Mouse (Mus musculus): ENCODE results near the gene Pgap2. TPM values are rescaled to one million over a fixed set of nuclear protein-coding genes. Genes with fewer than 3 reads are reported as not detected.

Pgap2 gene
- polyA plus RNA-seq, 1 experiment from 2014 or later = 59.2 TPM

DNA sequence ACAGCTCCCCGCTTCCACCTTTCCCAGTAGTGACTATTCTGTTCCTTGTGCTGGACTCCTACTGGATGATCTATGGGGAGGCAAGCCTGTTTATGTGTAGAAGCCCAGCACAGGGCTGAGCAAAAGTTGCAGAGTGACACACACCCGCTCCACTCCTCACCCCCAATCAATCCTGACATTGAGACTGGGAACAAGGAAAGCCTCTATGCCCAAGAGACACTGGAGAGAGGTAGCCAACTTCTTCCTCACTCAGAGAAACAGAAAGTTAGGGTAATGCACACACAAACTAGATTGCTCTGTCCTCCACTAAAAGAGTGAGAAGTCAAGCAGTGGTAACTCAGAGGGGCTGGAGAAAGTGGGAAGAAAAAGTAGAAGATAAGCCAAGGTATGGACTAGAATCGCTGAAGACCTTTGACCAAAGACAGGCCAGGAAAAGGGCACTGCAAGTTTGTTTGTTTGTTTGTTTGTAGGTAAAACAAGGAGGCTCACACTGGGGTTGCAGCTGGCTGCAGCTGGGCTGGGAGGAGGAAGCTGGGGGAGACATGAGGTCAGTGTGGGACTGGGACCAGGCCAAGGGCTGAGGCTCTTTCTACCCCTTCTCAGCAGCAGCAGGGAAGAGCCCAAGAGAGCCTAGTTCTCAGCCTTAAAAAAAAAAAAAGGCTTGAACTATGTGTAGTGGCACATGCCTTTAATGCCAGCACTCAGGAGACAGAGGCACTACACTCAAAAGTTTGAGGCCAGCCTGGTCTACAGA lies 35.0 kb downstream of the Pgap2 start:
- ATAC-seq (replicated peaks) = no peak

DNA sequence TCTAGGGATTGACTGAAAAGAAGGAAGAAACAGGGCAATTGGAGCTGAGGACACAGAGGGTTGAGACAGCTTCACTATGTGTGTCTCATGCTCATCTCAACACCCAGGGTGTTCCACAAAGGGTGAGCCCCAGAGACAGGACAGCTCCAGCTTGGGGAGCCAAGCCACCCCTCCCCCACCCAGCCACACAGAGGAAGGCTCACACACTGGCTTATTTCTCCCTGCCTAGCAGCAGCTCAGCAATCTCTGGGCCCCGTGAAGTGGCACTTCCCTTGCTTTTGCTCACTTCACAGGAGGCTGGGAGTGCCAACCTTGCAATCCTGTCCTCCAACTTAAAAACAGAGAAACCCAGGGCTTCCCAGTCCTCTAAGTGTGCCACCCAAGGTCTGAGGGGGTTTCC lies 35.8 kb downstream of the Pgap2 start:
- no peaks in the 10 kb centered on the region for H3K36me3 ChIP-seq (replicated peaks)
- ATAC-seq (replicated peaks) = no peak
- H3K4me1 ChIP-seq = peaks cover 13% of the 10 kb centered on the region; the same call in 1 of the 2 replicates
- H3K4me2 ChIP-seq = no peak overlapping the region
- WGBS = 0% methylated on average over 1 of the region's 1 CpGs
- no peak overlapping the region for H3K4me3 ChIP-seq
- H3K9me3 ChIP-seq = no peaks in the 10 kb centered on the region
- no peak overlapping the region for H3K9ac ChIP-seq
- H3K27ac ChIP-seq = no peak overlapping the region
- H3K27me3 ChIP-seq (replicated peaks) = no peaks in the 10 kb centered on the region

More for the DNA sequence above, 35.0 kb downstream of the Pgap2 start:
- no peaks in the 10 kb centered on the region for H3K27me3 ChIP-seq (replicated peaks)
- H3K36me3 ChIP-seq (replicated peaks) = no peaks in the 10 kb centered on the region
- H3K9ac ChIP-seq = no peak overlapping the region
- no peak overlapping the region for H3K4me3 ChIP-seq
- WGBS = 93% methylated on average over 3 of the region's 3 CpGs
- H3K27ac ChIP-seq = no peak overlapping the region
- no peaks in the 10 kb centered on the region for H3K9me3 ChIP-seq
- H3K4me1 ChIP-seq = peaks cover 13% of the 10 kb centered on the region; the same call in 1 of the 2 replicates
- H3K4me2 ChIP-seq = no peak overlapping the region

DNA sequence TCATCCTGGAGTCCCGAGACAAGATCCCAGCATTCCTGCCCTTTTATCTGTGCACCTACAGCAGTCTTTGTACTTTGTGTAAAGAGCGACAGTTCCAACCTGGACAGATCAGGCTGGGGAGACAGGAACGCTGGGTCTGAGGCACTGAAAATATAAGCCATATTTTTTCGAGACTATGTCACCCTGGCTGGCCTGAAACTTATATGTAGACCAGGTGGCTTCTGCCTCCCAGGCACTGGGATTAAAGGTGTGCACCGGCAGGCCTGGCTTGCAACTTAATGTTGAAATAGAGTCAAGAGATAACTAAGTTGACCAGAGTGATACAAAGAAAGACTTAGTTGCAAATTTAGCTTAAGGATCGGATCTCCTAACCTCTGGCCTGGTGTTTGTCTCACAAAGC lies 36.3 kb downstream of the Pgap2 start:
- no peak overlapping the region for H3K9ac ChIP-seq
- no peaks in the 10 kb centered on the region for H3K27me3 ChIP-seq (replicated peaks)
- ATAC-seq (replicated peaks) = no peak
- H3K4me1 ChIP-seq = peaks cover 18% of the 10 kb centered on the region
- no peak overlapping the region for H3K4me2 ChIP-seq
- H3K36me3 ChIP-seq (replicated peaks) = no peaks in the 10 kb centered on the region
- H3K27ac ChIP-seq = no peak overlapping the region
- no peak overlapping the region for H3K4me3 ChIP-seq
- 59% methylated on average over 6 of the region's 6 CpGs for WGBS
- no peaks in the 10 kb centered on the region for H3K9me3 ChIP-seq

- Histone ChIP-seq H3K4me1 (peaks cover 21% of the 10 kb centered on the region), H3K9ac (no peak overlapping the region), H3K4me2 (0 out of 2 replicates have a peak overlapping the region, but pooled peaks have one; percentile 1), H3K27me3 (replicated peaks) (no peaks in the 10 kb centered on the region), H3K27ac (no peak overlapping the region), H3K4me3 (no peak overlapping the region), H3K9me3 (no peaks in the 10 kb centered on the region), H3K36me3 (replicated peaks) (no peaks in the 10 kb centered on the region)
- ATAC-seq (replicated peaks) = no peak
- WGBS = 54% methylated on average over 12 of the region's 12 CpGs
These were observed 37.2 kb downstream of the Pgap2 start for GRCm38 (mm10) chr7:102246956-102247797.

- Histone ChIP-seq H3K27ac (no peak overlapping the region), H3K4me1 (peaks cover 21% of the 10 kb centered on the region), H3K27me3 (replicated peaks) (no peaks in the 10 kb centered on the region), H3K4me2 (peak overlapping the region; percentile 94), H3K36me3 (replicated peaks) (no peaks in the 10 kb centered on the region), H3K4me3 (peak overlapping the region; percentile 61), H3K9ac (no peak overlapping the region), H3K9me3 (no peaks in the 10 kb centered on the region)
- 24% methylated on average over 16 of the region's 16 CpGs for WGBS
- ATAC-seq (replicated peaks) = no peak
These were observed 38.8 kb downstream of the Pgap2 start for GRCm38 (mm10) chr7:102248691-102249404.

- peak overlapping the region; percentile 61 for H3K4me3 ChIP-seq
- H3K9ac ChIP-seq = peak overlapping the region; percentile 67; the same call in 1 of the 2 replicates
- H3K27me3 ChIP-seq (replicated peaks) = no peaks in the 10 kb centered on the region
- peaks cover 21% of the 10 kb centered on the region for H3K4me1 ChIP-seq
- H3K4me2 ChIP-seq = peak overlapping the region; percentile 94
- ATAC-seq (replicated peaks) = peak; percentile 43
- H3K36me3 ChIP-seq (replicated peaks) = no peaks in the 10 kb centered on the region
- WGBS = under 1% methylated on average over 23 of the region's 23 CpGs
- no peaks in the 10 kb centered on the region for H3K9me3 ChIP-seq
- peak overlapping the region; percentile 22 for H3K27ac ChIP-seq
These were observed 39.5 kb downstream of the Pgap2 start for GRCm38 (mm10) chr7:102249531-102249895.

- Histone ChIP-seq H3K36me3 (replicated peaks) (no peaks in the 10 kb centered on the region), H3K27ac (peak overlapping the region; percentile 76), H3K4me1 (peaks cover 21% of the 10 kb centered on the region), H3K9ac (peak overlapping the region; percentile 67), H3K4me3 (peak overlapping the region; percentile 61), H3K4me2 (peak overlapping the region; percentile 94), H3K9me3 (no peaks in the 10 kb centered on the region), H3K27me3 (replicated peaks) (no peaks in the 10 kb centered on the region)
- peak; percentile 81 for ATAC-seq (replicated peaks)
- under 1% methylated on average over 37 of the region's 49 CpGs for WGBS
These were observed 40.1 kb downstream of the Pgap2 start for GRCm38 (mm10) chr7:102249896-102250630.

DNA sequence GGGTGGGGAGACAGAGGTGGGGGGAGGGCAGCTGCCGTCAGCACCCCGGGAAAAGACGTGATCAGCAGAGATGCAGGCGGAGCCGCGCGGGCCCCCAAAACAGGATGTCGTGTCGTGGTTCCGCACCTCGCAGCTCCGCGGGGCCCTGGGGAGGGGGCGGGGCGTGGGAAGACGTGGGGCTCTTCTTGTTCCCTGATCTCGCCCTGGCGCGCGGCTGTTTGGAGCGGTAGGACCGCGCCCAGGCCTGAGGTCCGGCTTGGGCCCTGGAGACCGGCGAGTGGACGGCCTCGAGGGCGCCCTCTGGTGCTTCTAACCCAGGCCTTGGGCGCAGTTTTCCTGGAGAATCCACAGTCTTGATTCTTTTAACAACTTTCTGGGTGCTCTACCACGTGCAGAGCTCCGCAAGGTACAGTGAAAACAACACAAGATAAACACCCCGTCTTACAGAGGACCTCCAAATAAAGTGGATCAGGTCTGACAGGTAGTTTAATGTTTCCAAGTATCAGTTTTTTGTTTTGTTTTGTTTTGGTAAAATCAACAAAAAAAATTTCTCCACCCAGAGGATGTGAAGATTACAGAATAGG lies 40.7 kb downstream of the Pgap2 start:
- Histone ChIP-seq H3K36me3 (replicated peaks) (no peaks in the 10 kb centered on the region), H3K9ac (peak overlapping the region; percentile 67), H3K27me3 (replicated peaks) (no peaks in the 10 kb centered on the region), H3K9me3 (no peaks in the 10 kb centered on the region), H3K4me1 (peaks cover 20% of the 10 kb centered on the region), H3K4me3 (peak overlapping the region; percentile 61), H3K4me2 (peak overlapping the region; percentile 94), H3K27ac (peak overlapping the region; percentile 76)
- peak; percentile 75 for ATAC-seq (replicated peaks)
- WGBS = under 1% methylated on average over 32 of the region's 33 CpGs

DNA sequence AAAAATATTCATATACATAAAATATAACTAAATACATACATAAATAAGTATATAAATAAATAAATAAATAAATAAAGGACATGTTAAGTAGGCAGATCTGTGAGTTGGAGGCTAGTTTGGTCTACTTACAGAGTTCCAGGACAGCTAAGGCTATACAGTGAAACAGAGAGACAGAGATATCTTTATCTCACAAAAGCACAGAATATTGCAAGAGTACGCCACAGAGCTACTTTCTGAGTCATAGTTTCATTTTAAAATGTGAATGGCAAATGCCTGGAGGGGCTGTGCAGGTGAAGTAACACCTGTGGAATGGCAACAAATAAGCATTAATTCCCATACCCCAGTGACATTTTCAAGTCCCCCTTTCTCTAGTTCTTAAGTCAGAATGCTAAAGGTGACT lies 43.6 kb downstream of the Pgap2 start:
- H3K9ac ChIP-seq = no peak overlapping the region
- H3K9me3 ChIP-seq = no peaks in the 10 kb centered on the region
- no peak overlapping the region for H3K27ac ChIP-seq
- no peak overlapping the region for H3K4me2 ChIP-seq
- ATAC-seq (replicated peaks) = no peak
- no peaks in the 10 kb centered on the region for H3K36me3 ChIP-seq (replicated peaks)
- H3K4me3 ChIP-seq = no peak overlapping the region
- no peaks in the 10 kb centered on the region for H3K27me3 ChIP-seq (replicated peaks)
- WGBS = 94% methylated on average over 1 of the region's 1 CpGs
- H3K4me1 ChIP-seq = peaks cover 15% of the 10 kb centered on the region

GRCm38 (mm10) chr7:102255954-102256353 lies 45.9 kb downstream of the Pgap2 start, which contains the start of gene Rhog:
TSS of gene Rhog (minus strand) at chr7:102256054.
- H3K9ac ChIP-seq = no peak within 1 kb of the TSS
- H3K27me3 ChIP-seq (replicated peaks) = no peaks in the 10 kb centered on the region
- H3K9me3 ChIP-seq = no peaks in the 10 kb centered on the region
- H3K4me3 ChIP-seq = no peak within 1 kb of the TSS
- 84% methylated on average over 3 of the region's 3 CpGs for WGBS
- no peaks in the 10 kb centered on the region for H3K36me3 ChIP-seq (replicated peaks)
- H3K4me1 ChIP-seq = peaks cover 6% of the 10 kb centered on the region
- no peak for ATAC-seq (replicated peaks)
- no peak within 1 kb of the TSS for H3K4me2 ChIP-seq
- H3K27ac ChIP-seq = no peak within 1 kb of the TSS

GRCm38 (mm10) chr7:102256636-102257035 lies 46.6 kb downstream of the Pgap2 start:
- Histone ChIP-seq H3K4me3 (no peak overlapping the region), H3K36me3 (replicated peaks) (no peaks in the 10 kb centered on the region), H3K4me2 (no peak overlapping the region), H3K27ac (no peak overlapping the region), H3K4me1 (no peaks in the 10 kb centered on the region), H3K9ac (no peak overlapping the region), H3K9me3 (no peaks in the 10 kb centered on the region), H3K27me3 (replicated peaks) (no peaks in the 10 kb centered on the region)
- no peak for ATAC-seq (replicated peaks)
- 82% methylated on average over 3 of the region's 3 CpGs for WGBS
